Mouse (Mus musculus): ENCODE measurements at regions not wholly inside any gene's neighbourhood (a gene's known extent, or its start where the extent isn't known, plus 50 kb on each side); places are given as distances from the start of the nearest gene placed in this dataset.

DNA sequence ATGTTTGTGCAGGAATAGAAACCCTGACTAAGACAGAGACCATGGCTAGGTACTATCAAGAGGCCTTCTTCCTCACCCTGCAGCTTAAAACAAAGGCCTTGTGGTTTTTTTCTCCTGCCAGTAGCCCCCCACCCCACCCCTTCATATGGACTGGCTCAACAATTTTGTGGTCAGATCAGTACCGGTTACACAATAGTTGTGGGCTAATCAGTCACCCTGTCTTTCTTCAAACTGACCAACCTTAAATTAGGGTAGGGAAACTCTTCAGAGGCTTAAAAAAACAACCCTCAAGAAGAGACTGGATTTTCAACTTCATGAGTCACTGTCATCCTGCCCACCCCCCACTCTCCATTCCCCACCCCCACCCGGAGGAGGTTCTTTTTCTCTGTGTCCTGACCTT, 58.6 kb upstream of the Usp27x start:
- ATAC-seq (ENCODE audit: low read depth) (no peak), DNase-seq (ENCODE audit: low spot score) (no peak)
- Histone ChIP-seq H3K4me2 (ENCODE audit: low read depth, low read length) (no peak overlapping the region), H3K27ac (replicated peaks; ENCODE audit: low read depth, low read length) (no peak overlapping the region), H3K4me3 (ENCODE audit: low read depth, low read length) (no peak overlapping the region), H3K27me3 (replicated peaks; ENCODE audit: control insufficient read depth, insufficient read depth, low read length) (no peaks in the 10 kb centered on the region), H3K4me1 (ENCODE audit: control insufficient read depth, insufficient read depth, low read length) (no peaks in the 10 kb centered on the region), H3K9me3 (ENCODE audit: control insufficient read depth, low read length) (no peaks in the 10 kb centered on the region), H3K9ac (ENCODE audit: low read depth, low read length) (no peak overlapping the region), H3K36me3 (ENCODE audit: control insufficient read depth, insufficient read depth, low read length) (no peaks in the 10 kb centered on the region)
- 61% methylated on average over 2 of the region's 2 CpGs for WGBS

DNA sequence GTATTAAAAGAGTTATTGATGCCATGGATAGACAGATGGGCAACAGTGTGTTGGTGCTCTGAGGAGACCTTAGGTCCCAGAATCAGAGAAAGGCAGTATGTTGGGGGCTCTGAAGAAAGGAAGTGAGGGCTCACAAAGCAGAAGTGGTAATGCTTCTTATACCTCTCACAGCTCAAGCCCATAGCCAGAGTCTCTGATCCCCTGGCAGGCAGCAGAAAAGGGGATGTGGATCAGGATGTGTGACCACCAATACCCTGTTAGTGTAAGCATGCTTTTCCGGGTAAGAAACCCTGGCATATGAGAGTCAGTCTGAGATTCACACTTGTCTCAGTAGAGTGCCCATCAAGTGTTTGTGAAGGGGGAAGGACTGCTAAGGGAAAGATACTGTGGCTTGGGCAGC, 54.8 kb upstream of the Usp27x start:
- Histone ChIP-seq H3K27ac (replicated peaks; ENCODE audit: low read depth, low read length) (no peak overlapping the region), H3K4me2 (ENCODE audit: low read depth, low read length) (no peak overlapping the region), H3K9me3 (ENCODE audit: control insufficient read depth, low read length) (no peaks in the 10 kb centered on the region), H3K9ac (ENCODE audit: low read depth, low read length) (no peak overlapping the region), H3K4me1 (ENCODE audit: control insufficient read depth, insufficient read depth, low read length) (no peaks in the 10 kb centered on the region), H3K27me3 (replicated peaks; ENCODE audit: control insufficient read depth, insufficient read depth, low read length) (no peaks in the 10 kb centered on the region), H3K36me3 (ENCODE audit: control insufficient read depth, insufficient read depth, low read length) (no peaks in the 10 kb centered on the region), H3K4me3 (ENCODE audit: low read depth, low read length) (no peak overlapping the region)
- WGBS, result 82% methylated on average over 1 of the region's 1 CpGs
- DNase-seq (ENCODE audit: low spot score) (no peak), ATAC-seq (ENCODE audit: low read depth) (no peak)

DNA sequence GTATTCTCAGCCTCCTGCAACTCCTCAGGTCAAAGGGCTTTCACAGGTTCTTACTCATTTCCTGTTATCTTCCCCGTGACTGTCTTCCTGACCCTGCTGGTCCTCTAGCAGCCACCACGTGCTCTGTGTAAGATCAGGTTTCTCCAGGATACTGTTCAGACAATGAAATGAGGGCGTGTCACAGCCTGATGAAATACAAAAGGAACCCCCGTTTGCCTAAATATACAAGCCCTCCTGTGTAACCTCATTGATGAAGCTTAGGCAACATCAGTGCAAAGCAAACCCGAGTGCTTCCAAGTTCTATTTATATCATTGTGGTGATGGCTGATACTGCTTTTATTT, 53.9 kb upstream of the Usp27x start:
- WGBS, result 21% methylated on average over 5 of the region's 5 CpGs
- peak; percentile 31; the same call in 1 of the 2 replicates for ATAC-seq (ENCODE audit: low read depth)

DNA sequence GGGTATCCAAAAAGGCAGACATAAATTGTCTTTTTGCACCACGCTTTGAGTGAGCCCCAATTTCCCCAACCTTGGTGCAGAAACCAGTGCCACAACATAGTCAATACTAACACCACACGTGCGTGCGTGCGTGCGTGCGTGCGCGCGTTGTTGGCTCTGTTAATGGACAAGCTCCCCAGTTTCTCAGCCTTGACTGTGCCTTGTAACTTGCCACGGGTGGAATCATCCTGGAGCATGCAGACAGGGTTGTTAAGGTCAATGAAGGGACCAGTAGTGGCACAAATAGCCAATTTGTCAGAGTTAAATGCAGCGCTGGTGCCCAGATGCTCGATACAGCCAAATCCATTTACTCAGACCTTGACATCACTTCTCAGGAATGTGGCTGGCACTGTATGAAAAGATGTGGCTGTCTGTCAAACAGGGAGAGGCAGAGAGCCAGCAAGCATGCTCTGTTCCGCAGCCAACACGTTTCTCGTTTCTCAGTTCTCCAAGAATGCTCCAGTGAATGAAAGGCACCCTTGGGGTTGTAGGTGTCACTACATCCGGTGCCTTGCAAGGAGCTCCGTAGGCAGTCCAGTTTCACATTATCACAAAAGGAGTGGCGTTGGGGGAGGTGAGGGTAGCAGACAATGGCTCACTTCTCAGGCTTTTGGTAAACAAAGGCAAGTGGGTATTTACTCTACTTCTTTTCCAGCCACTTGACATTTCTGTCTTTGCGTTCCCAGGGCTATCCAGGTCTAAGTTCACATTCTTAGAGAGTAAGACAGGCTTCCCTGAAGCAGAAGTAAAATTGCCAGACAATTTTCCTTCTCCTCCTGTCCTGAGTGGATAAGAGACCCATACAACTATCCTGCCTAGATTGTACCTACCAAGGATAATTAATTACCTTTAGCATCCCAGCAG, 53.2 kb upstream of the Usp27x start:
- no peaks in the 10 kb centered on the region for H3K9me3 ChIP-seq (ENCODE audit: control insufficient read depth, low read length)
- ATAC-seq (ENCODE audit: low read depth), result peak; percentile 92

More for the DNA sequence above, 53.9 kb upstream of the Usp27x start:
- Histone ChIP-seq H3K27me3 (replicated peaks; ENCODE audit: control insufficient read depth, insufficient read depth, low read length) (no peaks in the 10 kb centered on the region), H3K4me1 (ENCODE audit: control insufficient read depth, insufficient read depth, low read length) (no peaks in the 10 kb centered on the region), H3K9me3 (ENCODE audit: control insufficient read depth, low read length) (no peaks in the 10 kb centered on the region), H3K4me2 (ENCODE audit: low read depth, low read length) (no peak overlapping the region), H3K36me3 (ENCODE audit: control insufficient read depth, insufficient read depth, low read length) (no peaks in the 10 kb centered on the region), H3K4me3 (ENCODE audit: low read depth, low read length) (no peak overlapping the region), H3K9ac (ENCODE audit: low read depth, low read length) (no peak overlapping the region), H3K27ac (replicated peaks; ENCODE audit: low read depth, low read length) (no peak overlapping the region)
- no peak for DNase-seq (ENCODE audit: low spot score)

More for the DNA sequence above, 53.2 kb upstream of the Usp27x start:
- Histone ChIP-seq H3K4me1 (ENCODE audit: control insufficient read depth, insufficient read depth, low read length) (no peaks in the 10 kb centered on the region), H3K36me3 (ENCODE audit: control insufficient read depth, insufficient read depth, low read length) (no peaks in the 10 kb centered on the region), H3K27ac (replicated peaks; ENCODE audit: low read depth, low read length) (no peak overlapping the region), H3K4me2 (ENCODE audit: low read depth, low read length) (peak overlapping the region; percentile 20), H3K9ac (ENCODE audit: low read depth, low read length) (no peak overlapping the region), H3K4me3 (ENCODE audit: low read depth, low read length) (no peak overlapping the region), H3K27me3 (replicated peaks; ENCODE audit: control insufficient read depth, insufficient read depth, low read length) (no peaks in the 10 kb centered on the region)
- DNase-seq (ENCODE audit: low spot score), result peak; percentile 83
- WGBS, result 50% methylated on average over 20 of the region's 20 CpGs
